Mouse (Mus musculus) midbrain, embryonic 16.5 days (tissue): ENCODE measurements around the gene Erich2. TPM values are rescaled to one million over a fixed set of nuclear protein-coding genes. Genes with fewer than 3 reads are reported as not detected.
A peak's percentile ranks its signal among the peaks of the same experiment; 100 is the strongest.
"Not testable (repeated sequence)": the region's sequence is repeated elsewhere in the genome, so short reads cannot be mapped to it uniquely, and the experiment has no call there.

Source experiments
- ATAC-seq: fragments of 200-750 bp; cut with Nextera tagmentation; 2 replicates; pipeline ENCODE4 v1.8.0; 2017; ENCODE audit warnings: moderate TSS enrichment
- H3K27ac ChIP-seq: fragments of 300-500 bp; sonication (generic); 2 replicates; pipeline ENCODE4 v1.5.1; 2014; ENCODE audit warnings: mild to moderate bottlenecking, low read length, mixed read lengths
- H3K27me3 ChIP-seq: fragments of 300-500 bp; sonication (generic); 2 replicates; pipeline ENCODE4 v1.6.1; 2014; ENCODE audit warnings: low read depth, low read length, mixed read lengths; ENCODE audit not compliant: control insufficient read depth, insufficient read depth
- H3K36me3 ChIP-seq: fragments of 300-500 bp; sonication (generic); 2 replicates; pipeline ENCODE4 v1.6.1; 2014; ENCODE audit warnings: mild to moderate bottlenecking, low read length, moderate library complexity, mixed read lengths; ENCODE audit not compliant: control insufficient read depth, insufficient read depth
- H3K4me1 ChIP-seq: fragments of 300-500 bp; sonication (generic); 2 replicates; pipeline ENCODE4 v1.6.1; 2014; ENCODE audit warnings: mild to moderate bottlenecking, low read length, mixed read lengths; ENCODE audit not compliant: control insufficient read depth, insufficient read depth
- H3K4me2 ChIP-seq: fragments of 300-500 bp; sonication (generic); 2 replicates; pipeline ENCODE4 v1.6.1; 2014; ENCODE audit warnings: mild to moderate bottlenecking, low read length, mixed read lengths
- H3K4me3 ChIP-seq: fragments of 300-500 bp; sonication (generic); 2 replicates; pipeline ENCODE4 v1.5.1; 2014; ENCODE audit warnings: low read depth, mild to moderate bottlenecking, low read length, moderate library complexity, mixed read lengths
- H3K9ac ChIP-seq: fragments of 300-500 bp; sonication (generic); 2 replicates; pipeline ENCODE4 v1.6.1; 2014; ENCODE audit warnings: low read depth, low read length, mixed read lengths
- H3K9me3 ChIP-seq: fragments of 300-500 bp; sonication (generic); replicated peaks from 2 replicates; pipeline ENCODE4 v1.6.1; 2014; ENCODE audit warnings: mild to moderate bottlenecking, low read length, mixed read lengths; ENCODE audit not compliant: control insufficient read depth, poor library complexity, severe bottlenecking
- WGBS: fragments of 180-500 bp; shearing (Covaris S2); extraction: QIAGEN DNeasy Blood & Tissue Kit; methylation state at CpG from one replicate; pipeline ENCODE4 v1.1.7; 2014; 5-methylcytosine and 5-hydroxymethylcytosine counted together
- polyA plus RNA-seq: library from polyadenylated mRNA; unstranded; fragments of >200 nt; fragmentation: Nextera tagmentation; extraction: Ambion mirVana; gene quantifications from 2 replicates; pipeline ENCODE4 v1.2.1, GENCODE M21; 2015

Gene Erich2
- polyA plus RNA-seq, 1 experiment from 2014 or later = 2.9 TPM

GRCm38 (mm10) chr2:70509021-70509632 is 508 bp downstream of the Erich2 start:
- peak overlapping the region; percentile 75 for H3K4me2 ChIP-seq
- H3K9me3 ChIP-seq = no peaks in the 10 kb centered on the region
- H3K27ac ChIP-seq = no peak overlapping the region
- H3K4me3 ChIP-seq = peak overlapping the region; percentile 61
- peaks cover 6% of the 10 kb centered on the region for H3K4me1 ChIP-seq
- WGBS = under 1% methylated on average over 54 of the region's 56 CpGs
- H3K9ac ChIP-seq = peak overlapping the region; percentile 66
- H3K36me3 ChIP-seq = no peaks in the 10 kb centered on the region
- no peaks in the 10 kb centered on the region for H3K27me3 ChIP-seq
- peak; percentile 94 for ATAC-seq

GRCm38 (mm10) chr2:70538283-70538682 is 29.7 kb downstream of the Erich2 start:
- ATAC-seq, H3K4me2 ChIP-seq, H3K36me3 ChIP-seq, H3K9ac ChIP-seq, H3K27me3 ChIP-seq, H3K27ac ChIP-seq, H3K4me1 ChIP-seq, H3K4me3 ChIP-seq, H3K9me3 ChIP-seq: not testable (repeated sequence)
- 47% methylated on average over 7 of the region's 7 CpGs for WGBS

GRCm38 (mm10) chr2:70550671-70551070 is 42.1 kb downstream of the Erich2 start:
- no peaks in the 10 kb centered on the region for H3K9me3 ChIP-seq
- no peaks in the 10 kb centered on the region for H3K36me3 ChIP-seq
- no peak for ATAC-seq
- 66% methylated on average over 6 of the region's 6 CpGs for WGBS
- no peak overlapping the region for H3K4me2 ChIP-seq
- no peak overlapping the region for H3K9ac ChIP-seq
- no peak overlapping the region for H3K27ac ChIP-seq
- no peak overlapping the region for H3K4me3 ChIP-seq
- H3K27me3 ChIP-seq = no peaks in the 10 kb centered on the region
- no peaks in the 10 kb centered on the region for H3K4me1 ChIP-seq

- H3K9me3 ChIP-seq = no peaks in the 10 kb centered on the region
- H3K9ac ChIP-seq = no peak overlapping the region
- H3K36me3 ChIP-seq = no peaks in the 10 kb centered on the region
- no peak overlapping the region for H3K27ac ChIP-seq
- ATAC-seq = no peak
- 89% methylated on average over 2 of the region's 2 CpGs for WGBS
- H3K4me3 ChIP-seq = no peak overlapping the region
- no peak overlapping the region for H3K4me2 ChIP-seq
- no peaks in the 10 kb centered on the region for H3K27me3 ChIP-seq
- H3K4me1 ChIP-seq = no peaks in the 10 kb centered on the region
Measured at GRCm38 (mm10) chr2:70551446-70551845, 42.8 kb downstream of the Erich2 start.

- H3K4me1 ChIP-seq = no peaks in the 10 kb centered on the region
- 89% methylated on average over 15 of the region's 15 CpGs for WGBS
- H3K36me3 ChIP-seq = no peaks in the 10 kb centered on the region
- no peak overlapping the region for H3K9ac ChIP-seq
- no peak overlapping the region for H3K27ac ChIP-seq
- no peak overlapping the region for H3K4me3 ChIP-seq
- no peaks in the 10 kb centered on the region for H3K9me3 ChIP-seq
- ATAC-seq = no peak
- H3K27me3 ChIP-seq = no peaks in the 10 kb centered on the region; the same call in 1 of the 2 replicates
- H3K4me2 ChIP-seq = no peak overlapping the region
Measured at GRCm38 (mm10) chr2:70552067-70552598, 43.5 kb downstream of the Erich2 start.

GRCm38 (mm10) chr2:70552772-70553171 is 44.2 kb downstream of the Erich2 start, which contains the start of gene Gad1:
TSS of gene Gad1 (plus strand) at chr2:70553072.
- Histone ChIP-seq H3K27me3 (no peaks in the 10 kb centered on the region; the same call in 1 of the 2 replicates), H3K4me2 (no peak within 1 kb of the TSS), H3K4me1 (peaks cover 3% of the 10 kb centered on the region; the same call in 1 of the 2 replicates), H3K9ac (no peak within 1 kb of the TSS), H3K36me3 (no peaks in the 10 kb centered on the region), H3K4me3 (no peak within 1 kb of the TSS), H3K9me3 (no peaks in the 10 kb centered on the region), H3K27ac (no peak within 1 kb of the TSS)
- 58% methylated on average over 4 of the region's 4 CpGs for WGBS
- no peak for ATAC-seq

GRCm38 (mm10) chr2:70553826-70554225 is 45.2 kb downstream of the Erich2 start:
- Histone ChIP-seq H3K4me3 (no peak overlapping the region), H3K9me3 (no peaks in the 10 kb centered on the region), H3K4me1 (peaks cover 6% of the 10 kb centered on the region; the same call in 1 of the 2 replicates), H3K36me3 (no peaks in the 10 kb centered on the region), H3K27me3 (no peaks in the 10 kb centered on the region; the same call in 1 of the 2 replicates), H3K9ac (no peak overlapping the region), H3K27ac (no peak overlapping the region), H3K4me2 (no peak overlapping the region)
- 82% methylated on average over 3 of the region's 3 CpGs for WGBS
- no peak for ATAC-seq

- 5% methylated on average over 17 of the region's 18 CpGs for WGBS
- no peaks in the 10 kb centered on the region; the same call in 1 of the 2 replicates for H3K27me3 ChIP-seq
- ATAC-seq = 0 out of 2 replicates have a peak, but pooled peaks have one; percentile 49
- no peaks in the 10 kb centered on the region for H3K9me3 ChIP-seq
- H3K4me2 ChIP-seq = peak overlapping the region; percentile 58
- peaks cover 12% of the 10 kb centered on the region; the same call in 1 of the 2 replicates for H3K4me1 ChIP-seq
- no peaks in the 10 kb centered on the region for H3K36me3 ChIP-seq
- H3K27ac ChIP-seq = peak overlapping the region; percentile 80
- peak overlapping the region; percentile 30 for H3K4me3 ChIP-seq
- H3K9ac ChIP-seq = peak overlapping the region; percentile 43; the same call in 1 of the 2 replicates
Measured at GRCm38 (mm10) chr2:70558112-70558842, 49.7 kb downstream of the Erich2 start.
